Mouse (Mus musculus): ENCODE results near the gene Banf2. TPM values are rescaled to one million over a fixed set of nuclear protein-coding genes. Genes with fewer than 3 reads are reported as not detected.

Banf2 gene
- not detected in 2 replicates for polyA plus RNA-seq (2015; fragmentation: Nextera tagmentation; extraction: Ambion mirVana)

GRCm38 (mm10) chr2:144032664-144033063, at the start of gene Banf2:
TSS of gene Banf2 (plus strand) at chr2:144033059.
- Histone ChIP-seq H3K4me3 (ENCODE audit: low read length) (no peak within 1 kb of the TSS), H3K36me3 (ENCODE audit: insufficient read depth, low read length) (no peaks in the 10 kb centered on the region), H3K27me3 (ENCODE audit: insufficient read depth, low read length) (no peaks in the 10 kb centered on the region), H3K27ac (ENCODE audit: low read length) (no peak within 1 kb of the TSS), H3K9ac (replicated peaks; ENCODE audit: low read length) (no peak within 1 kb of the TSS), H3K9me3 (ENCODE audit: low read length) (no peaks in the 10 kb centered on the region), H3K4me2 (replicated peaks; ENCODE audit: low read depth, low read length) (no peak within 1 kb of the TSS), H3K4me1 (ENCODE audit: insufficient read depth, low read length) (no peaks in the 10 kb centered on the region)
- WGBS: 90% methylated on average over 2 of the region's 2 CpGs
- ATAC-seq (ENCODE audit: low FRiP score, low TSS enrichment): no peak

- no peaks in the 10 kb centered on the region for H3K4me1 ChIP-seq (ENCODE audit: insufficient read depth, low read length)
- H3K27me3 ChIP-seq (ENCODE audit: insufficient read depth, low read length): no peaks in the 10 kb centered on the region
- ATAC-seq (ENCODE audit: low FRiP score, low TSS enrichment): no peak
- H3K9ac ChIP-seq (replicated peaks; ENCODE audit: low read length): no peak overlapping the region
- H3K4me3 ChIP-seq (ENCODE audit: low read length): no peak overlapping the region
- H3K9me3 ChIP-seq (ENCODE audit: low read length): no peaks in the 10 kb centered on the region
- H3K4me2 ChIP-seq (replicated peaks; ENCODE audit: low read depth, low read length): no peak overlapping the region
- H3K36me3 ChIP-seq (ENCODE audit: insufficient read depth, low read length): peaks cover 9% of the 10 kb centered on the region; the same call in 1 of the 2 replicates
- 57% methylated on average over 2 of the region's 2 CpGs for WGBS
- no peak overlapping the region for H3K27ac ChIP-seq (ENCODE audit: low read length)
Measured at GRCm38 (mm10) chr2:143983482-143983881, 49.4 kb upstream of the Banf2 start.

- peaks cover 18% of the 10 kb centered on the region for H3K4me1 ChIP-seq (ENCODE audit: insufficient read depth, low read length)
- 66% methylated on average over 2 of the region's 2 CpGs for WGBS
- no peaks in the 10 kb centered on the region for H3K9me3 ChIP-seq (ENCODE audit: low read length)
- no peak overlapping the region for H3K4me3 ChIP-seq (ENCODE audit: low read length)
- no peaks in the 10 kb centered on the region for H3K27me3 ChIP-seq (ENCODE audit: insufficient read depth, low read length)
- H3K27ac ChIP-seq (ENCODE audit: low read length): no peak overlapping the region
- H3K4me2 ChIP-seq (replicated peaks; ENCODE audit: low read depth, low read length): no peak overlapping the region
- H3K9ac ChIP-seq (replicated peaks; ENCODE audit: low read length): no peak overlapping the region
- no peak for ATAC-seq (ENCODE audit: low FRiP score, low TSS enrichment)
- peaks cover 15% of the 10 kb centered on the region for H3K36me3 ChIP-seq (ENCODE audit: insufficient read depth, low read length)
Measured at GRCm38 (mm10) chr2:143987485-143987884, 45.4 kb upstream of the Banf2 start.

DNA sequence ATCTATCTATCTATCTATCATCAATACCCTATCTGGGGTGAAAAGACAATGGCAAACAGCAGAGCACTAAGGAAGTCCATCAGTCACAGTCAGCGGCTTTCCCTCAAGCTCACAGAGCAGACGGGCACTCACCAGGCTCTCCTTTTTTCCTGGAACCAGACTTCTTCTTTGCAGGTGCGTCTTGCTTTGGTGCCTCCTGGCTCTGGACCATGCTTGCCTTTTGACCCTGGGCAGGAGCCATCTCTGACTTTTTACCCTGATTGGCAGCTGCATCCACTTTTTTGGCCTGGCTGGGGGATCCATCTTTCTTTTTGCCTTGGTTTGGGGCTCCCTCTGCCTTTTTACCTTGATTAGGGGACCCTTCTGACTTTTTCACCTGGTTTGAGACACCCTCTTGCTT, 44.8 kb upstream of the Banf2 start:
- peaks cover 18% of the 10 kb centered on the region for H3K4me1 ChIP-seq (ENCODE audit: insufficient read depth, low read length)
- no peak overlapping the region for H3K27ac ChIP-seq (ENCODE audit: low read length)
- H3K36me3 ChIP-seq (ENCODE audit: insufficient read depth, low read length): peaks cover 15% of the 10 kb centered on the region
- no peak overlapping the region for H3K9ac ChIP-seq (replicated peaks; ENCODE audit: low read length)
- H3K4me3 ChIP-seq (ENCODE audit: low read length): no peak overlapping the region
- H3K27me3 ChIP-seq (ENCODE audit: insufficient read depth, low read length): no peaks in the 10 kb centered on the region
- no peak overlapping the region for H3K4me2 ChIP-seq (replicated peaks; ENCODE audit: low read depth, low read length)
- ATAC-seq (ENCODE audit: low FRiP score, low TSS enrichment): no peak
- no peaks in the 10 kb centered on the region for H3K9me3 ChIP-seq (ENCODE audit: low read length)
- WGBS: 81% methylated on average over 3 of the region's 3 CpGs

- ATAC-seq (ENCODE audit: low FRiP score, low TSS enrichment): peak; percentile 88
- H3K27me3 ChIP-seq (ENCODE audit: insufficient read depth, low read length): no peaks in the 10 kb centered on the region
- no peak overlapping the region for H3K4me3 ChIP-seq (ENCODE audit: low read length)
- no peaks in the 10 kb centered on the region for H3K9me3 ChIP-seq (ENCODE audit: low read length)
- H3K27ac ChIP-seq (ENCODE audit: low read length): no peak overlapping the region
- peaks cover 22% of the 10 kb centered on the region for H3K4me1 ChIP-seq (ENCODE audit: insufficient read depth, low read length)
- no peak overlapping the region for H3K9ac ChIP-seq (replicated peaks; ENCODE audit: low read length)
- no peak overlapping the region for H3K4me2 ChIP-seq (replicated peaks; ENCODE audit: low read depth, low read length)
- H3K36me3 ChIP-seq (ENCODE audit: insufficient read depth, low read length): peaks cover 9% of the 10 kb centered on the region
- 48% methylated on average over 1 of the region's 1 CpGs for WGBS
Measured at GRCm38 (mm10) chr2:143990997-143991396, 41.9 kb upstream of the Banf2 start.

GRCm38 (mm10) chr2:143991964-143992672, 40.7 kb upstream of the Banf2 start:
- WGBS: 89% methylated on average over 7 of the region's 7 CpGs
- peak; percentile 39; the same call in 1 of the 2 replicates for ATAC-seq (ENCODE audit: low FRiP score, low TSS enrichment)
- Histone ChIP-seq H3K27ac (ENCODE audit: low read length) (no peak overlapping the region), H3K4me3 (ENCODE audit: low read length) (no peak overlapping the region), H3K4me2 (replicated peaks; ENCODE audit: low read depth, low read length) (no peak overlapping the region), H3K4me1 (ENCODE audit: insufficient read depth, low read length) (peaks cover 22% of the 10 kb centered on the region), H3K27me3 (ENCODE audit: insufficient read depth, low read length) (no peaks in the 10 kb centered on the region), H3K9me3 (ENCODE audit: low read length) (no peaks in the 10 kb centered on the region), H3K9ac (replicated peaks; ENCODE audit: low read length) (no peak overlapping the region), H3K36me3 (ENCODE audit: insufficient read depth, low read length) (peaks cover 9% of the 10 kb centered on the region)

- no peaks in the 10 kb centered on the region for H3K27me3 ChIP-seq (ENCODE audit: insufficient read depth, low read length)
- 72% methylated on average over 1 of the region's 1 CpGs for WGBS
- H3K9ac ChIP-seq (replicated peaks; ENCODE audit: low read length): no peak overlapping the region
- peaks cover 23% of the 10 kb centered on the region for H3K4me1 ChIP-seq (ENCODE audit: insufficient read depth, low read length)
- no peak overlapping the region for H3K4me3 ChIP-seq (ENCODE audit: low read length)
- ATAC-seq (ENCODE audit: low FRiP score, low TSS enrichment): no peak
- H3K36me3 ChIP-seq (ENCODE audit: insufficient read depth, low read length): peaks cover 5% of the 10 kb centered on the region
- H3K9me3 ChIP-seq (ENCODE audit: low read length): no peaks in the 10 kb centered on the region
- no peak overlapping the region for H3K27ac ChIP-seq (ENCODE audit: low read length)
- H3K4me2 ChIP-seq (replicated peaks; ENCODE audit: low read depth, low read length): no peak overlapping the region
Measured at GRCm38 (mm10) chr2:143992977-143993376, 39.9 kb upstream of the Banf2 start.

- no peak overlapping the region for H3K9ac ChIP-seq (replicated peaks; ENCODE audit: low read length)
- H3K4me2 ChIP-seq (replicated peaks; ENCODE audit: low read depth, low read length): no peak overlapping the region
- H3K4me3 ChIP-seq (ENCODE audit: low read length): no peak overlapping the region
- peaks cover 50% of the 10 kb centered on the region for H3K4me1 ChIP-seq (ENCODE audit: insufficient read depth, low read length)
- no peak for ATAC-seq (ENCODE audit: low FRiP score, low TSS enrichment)
- H3K27me3 ChIP-seq (ENCODE audit: insufficient read depth, low read length): no peaks in the 10 kb centered on the region
- H3K9me3 ChIP-seq (ENCODE audit: low read length): no peaks in the 10 kb centered on the region
- WGBS: 78% methylated on average over 5 of the region's 5 CpGs
- H3K36me3 ChIP-seq (ENCODE audit: insufficient read depth, low read length): 0 out of 2 replicates have a peak, but pooled peaks cover 5% of the 10 kb centered on the region
- no peak overlapping the region for H3K27ac ChIP-seq (ENCODE audit: low read length)
Measured at GRCm38 (mm10) chr2:144002229-144002984, 30.5 kb upstream of the Banf2 start.

- Histone ChIP-seq H3K27ac (ENCODE audit: low read length) (no peak overlapping the region), H3K27me3 (ENCODE audit: insufficient read depth, low read length) (no peaks in the 10 kb centered on the region), H3K4me2 (replicated peaks; ENCODE audit: low read depth, low read length) (no peak overlapping the region), H3K4me1 (ENCODE audit: insufficient read depth, low read length) (peaks cover 55% of the 10 kb centered on the region), H3K9ac (replicated peaks; ENCODE audit: low read length) (no peak overlapping the region), H3K9me3 (ENCODE audit: low read length) (no peaks in the 10 kb centered on the region), H3K36me3 (ENCODE audit: insufficient read depth, low read length) (0 out of 2 replicates have a peak, but pooled peaks cover 2% of the 10 kb centered on the region), H3K4me3 (ENCODE audit: low read length) (no peak overlapping the region)
- 69% methylated on average over 2 of the region's 2 CpGs for WGBS
- no peak for ATAC-seq (ENCODE audit: low FRiP score, low TSS enrichment)
Measured at GRCm38 (mm10) chr2:144003544-144003943, 29.3 kb upstream of the Banf2 start.

All from kidney, embryonic 16.5 days (tissue).